Mouse (Mus musculus) stomach, embryonic 15.5 days (tissue): ENCODE measurements at regions not wholly inside any gene's neighbourhood (a gene's known extent, or its start where the extent isn't known, plus 50 kb on each side); places are given as distances from the start of the nearest gene placed in this dataset.

Experiments used
- ATAC-seq: fragments of 200-750 bp; cut with Nextera tagmentation; 2 replicates; pipeline ENCODE4 v1.8.0; 2017; ENCODE audit warnings: low read depth, moderate number of reproducible peaks, moderate TSS enrichment; ENCODE audit not compliant: insufficient read depth, low FRiP score
- H3K27ac ChIP-seq: fragments of 300-500 bp; sonication (generic); 2 replicates; pipeline ENCODE4 v1.5.1; 2015; ENCODE audit warnings: mild to moderate bottlenecking, inconsistent platforms
- H3K27me3 ChIP-seq: fragments of 300-500 bp; sonication (generic); replicated peaks from 2 replicates; pipeline ENCODE4 v1.6.1; 2015; ENCODE audit warnings: inconsistent platforms
- H3K36me3 ChIP-seq: fragments of 300-500 bp; sonication (generic); 2 replicates; pipeline ENCODE4 v1.6.1; 2015; ENCODE audit warnings: inconsistent platforms
- H3K4me1 ChIP-seq: fragments of 300-500 bp; sonication (generic); 2 replicates; pipeline ENCODE4 v1.6.1; 2015; ENCODE audit warnings: inconsistent platforms
- H3K4me2 ChIP-seq: fragments of 300-500 bp; sonication (generic); 2 replicates; pipeline ENCODE4 v1.6.1; 2015; ENCODE audit warnings: mild to moderate bottlenecking, inconsistent platforms
- H3K4me3 ChIP-seq: fragments of 300-500 bp; sonication (generic); replicated peaks from 2 replicates; pipeline ENCODE4 v1.5.1; 2015; ENCODE audit warnings: inconsistent platforms
- H3K9ac ChIP-seq: fragments of 300-500 bp; sonication (generic); 2 replicates; pipeline ENCODE4 v1.6.1; 2015; ENCODE audit warnings: inconsistent platforms
- H3K9me3 ChIP-seq: fragments of 300-500 bp; sonication (generic); 2 replicates; pipeline ENCODE4 v1.6.1; 2016; ENCODE audit warnings: inconsistent platforms
- WGBS: fragments of 180-500 bp; shearing (Covaris S2); methylation state at CpG from one replicate; pipeline ENCODE4 v1.1.7; 2015; 5-methylcytosine and 5-hydroxymethylcytosine counted together

DNA sequence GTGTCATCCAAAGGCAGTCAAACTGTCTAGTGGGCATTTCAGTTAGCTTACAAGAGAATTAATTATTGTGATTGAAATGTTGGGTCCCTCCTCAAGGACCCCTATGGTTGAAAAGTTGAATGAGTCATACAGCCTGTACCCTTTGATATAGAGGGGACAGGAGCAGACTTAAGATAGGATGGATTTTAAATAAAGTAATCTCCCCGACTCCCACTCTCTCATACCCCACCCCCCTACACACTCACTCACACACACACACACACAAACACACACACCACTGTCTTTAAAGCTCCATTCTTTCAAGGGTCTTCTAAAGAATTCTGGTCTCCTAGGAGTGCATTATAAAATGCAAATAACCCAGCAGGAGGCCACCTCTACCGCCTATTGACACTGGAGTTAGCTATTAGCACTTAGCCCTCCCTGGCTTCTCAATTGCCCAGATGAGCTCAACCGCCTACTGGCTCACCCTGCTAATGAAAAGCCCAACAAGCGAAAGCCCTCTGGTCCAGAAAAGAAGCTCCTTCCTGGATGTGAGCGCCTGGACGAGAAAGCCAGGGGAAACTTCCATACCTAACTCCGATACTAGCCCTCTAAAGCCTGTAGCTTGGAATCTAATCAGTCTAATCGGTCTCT, 236.3 kb upstream of the Rgma start:
- H3K9ac ChIP-seq, result no peak overlapping the region
- peaks cover 6% of the 10 kb centered on the region for H3K4me1 ChIP-seq
- no peaks in the 10 kb centered on the region for H3K9me3 ChIP-seq
- no peak overlapping the region for H3K4me2 ChIP-seq
- H3K36me3 ChIP-seq, result no peaks in the 10 kb centered on the region
- H3K4me3 ChIP-seq, result no peak overlapping the region
- no peak for ATAC-seq
- no peak overlapping the region for H3K27ac ChIP-seq
- 32% methylated on average over 8 of the region's 8 CpGs for WGBS
- H3K27me3 ChIP-seq, result no peaks in the 10 kb centered on the region

GRCm38 (mm10) chr7:73139901-73140300, 235.4 kb upstream of the Rgma start:
- H3K4me2 ChIP-seq, result no peak overlapping the region
- no peak for ATAC-seq
- WGBS, result 72% methylated on average over 6 of the region's 6 CpGs

DNA sequence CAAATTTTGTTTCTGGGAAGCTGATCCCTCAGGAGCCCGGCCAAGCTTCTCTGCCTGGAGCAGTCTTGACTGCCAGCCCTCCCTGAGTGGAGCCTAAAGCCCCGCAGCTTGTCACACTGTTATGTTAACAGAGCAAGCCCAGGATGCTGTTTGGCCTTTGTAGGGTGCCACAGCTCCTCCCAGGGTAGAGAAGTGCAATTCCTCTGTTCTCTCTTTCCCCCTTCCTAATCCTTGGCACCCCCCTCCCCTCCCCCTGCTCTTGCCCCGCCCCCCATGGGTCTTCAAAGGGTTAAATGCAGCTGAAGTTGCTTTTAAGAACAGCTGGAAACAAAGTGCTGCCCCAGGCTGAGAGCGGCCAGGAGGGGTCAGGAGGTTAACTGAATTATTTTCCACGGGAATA, 234.1 kb upstream of the Rgma start:
- Histone ChIP-seq H3K27ac (no peak overlapping the region), H3K36me3 (no peaks in the 10 kb centered on the region), H3K4me2 (no peak overlapping the region), H3K4me1 (peaks cover 6% of the 10 kb centered on the region), H3K4me3 (no peak overlapping the region), H3K9me3 (no peaks in the 10 kb centered on the region), H3K27me3 (no peaks in the 10 kb centered on the region), H3K9ac (no peak overlapping the region)
- 14% methylated on average over 5 of the region's 5 CpGs for WGBS
- ATAC-seq, result no peak

More at GRCm38 (mm10) chr7:73139901-73140300, 235.4 kb upstream of the Rgma start:
- Histone ChIP-seq H3K9ac (no peak overlapping the region), H3K27ac (no peak overlapping the region), H3K27me3 (no peaks in the 10 kb centered on the region), H3K4me3 (no peak overlapping the region), H3K36me3 (no peaks in the 10 kb centered on the region), H3K9me3 (no peaks in the 10 kb centered on the region), H3K4me1 (peaks cover 6% of the 10 kb centered on the region)

- Histone ChIP-seq H3K4me2 (no peak overlapping the region), H3K36me3 (no peaks in the 10 kb centered on the region), H3K4me3 (no peak overlapping the region), H3K27ac (no peak overlapping the region), H3K9ac (no peak overlapping the region), H3K4me1 (peaks cover 6% of the 10 kb centered on the region), H3K9me3 (no peaks in the 10 kb centered on the region), H3K27me3 (no peaks in the 10 kb centered on the region)
- ATAC-seq, result no peak
- 78% methylated on average over 11 of the region's 11 CpGs for WGBS
Observed at GRCm38 (mm10) chr7:73143902-73144301, 231.4 kb upstream of the Rgma start.

- 47% methylated on average over 4 of the region's 4 CpGs for WGBS
- no peaks in the 10 kb centered on the region for H3K9me3 ChIP-seq
- no peak overlapping the region for H3K4me3 ChIP-seq
- no peak overlapping the region for H3K9ac ChIP-seq
- H3K4me1 ChIP-seq, result peaks cover 6% of the 10 kb centered on the region
- H3K4me2 ChIP-seq, result no peak overlapping the region
- H3K36me3 ChIP-seq, result no peaks in the 10 kb centered on the region
- ATAC-seq, result no peak
- no peak overlapping the region for H3K27ac ChIP-seq
- H3K27me3 ChIP-seq, result no peaks in the 10 kb centered on the region
Observed at GRCm38 (mm10) chr7:73144846-73145245, 230.5 kb upstream of the Rgma start.

GRCm38 (mm10) chr7:73147251-73147650, 228.1 kb upstream of the Rgma start:
- Histone ChIP-seq H3K4me2 (no peak overlapping the region), H3K4me1 (no peaks in the 10 kb centered on the region; the same call in 1 of the 2 replicates), H3K27ac (no peak overlapping the region), H3K36me3 (no peaks in the 10 kb centered on the region), H3K4me3 (no peak overlapping the region), H3K9me3 (no peaks in the 10 kb centered on the region), H3K27me3 (no peaks in the 10 kb centered on the region), H3K9ac (no peak overlapping the region)
- ATAC-seq, result no peak

- Histone ChIP-seq H3K9ac (no peak overlapping the region), H3K27ac (no peak overlapping the region), H3K4me1 (no peaks in the 10 kb centered on the region; the same call in 1 of the 2 replicates), H3K27me3 (no peaks in the 10 kb centered on the region), H3K4me2 (no peak overlapping the region), H3K36me3 (no peaks in the 10 kb centered on the region), H3K4me3 (no peak overlapping the region), H3K9me3 (no peaks in the 10 kb centered on the region)
- no peak for ATAC-seq
- 74% methylated on average over 7 of the region's 7 CpGs for WGBS
Observed at GRCm38 (mm10) chr7:73150436-73150835, 224.9 kb upstream of the Rgma start.

GRCm38 (mm10) chr7:73151586-73152467, 223.5 kb upstream of the Rgma start:
- H3K9ac ChIP-seq, result no peak overlapping the region
- H3K4me3 ChIP-seq, result no peak overlapping the region
- H3K36me3 ChIP-seq, result no peaks in the 10 kb centered on the region
- no peaks in the 10 kb centered on the region for H3K27me3 ChIP-seq
- H3K4me1 ChIP-seq, result no peaks in the 10 kb centered on the region; the same call in 1 of the 2 replicates
- H3K27ac ChIP-seq, result no peak overlapping the region
- H3K4me2 ChIP-seq, result no peak overlapping the region
- WGBS, result 56% methylated on average over 13 of the region's 15 CpGs
- no peaks in the 10 kb centered on the region for H3K9me3 ChIP-seq
- ATAC-seq, result no peak

GRCm38 (mm10) chr7:73153668-73154067, 221.6 kb upstream of the Rgma start:
- no peak for ATAC-seq
- 90% methylated on average over 1 of the region's 1 CpGs for WGBS

DNA sequence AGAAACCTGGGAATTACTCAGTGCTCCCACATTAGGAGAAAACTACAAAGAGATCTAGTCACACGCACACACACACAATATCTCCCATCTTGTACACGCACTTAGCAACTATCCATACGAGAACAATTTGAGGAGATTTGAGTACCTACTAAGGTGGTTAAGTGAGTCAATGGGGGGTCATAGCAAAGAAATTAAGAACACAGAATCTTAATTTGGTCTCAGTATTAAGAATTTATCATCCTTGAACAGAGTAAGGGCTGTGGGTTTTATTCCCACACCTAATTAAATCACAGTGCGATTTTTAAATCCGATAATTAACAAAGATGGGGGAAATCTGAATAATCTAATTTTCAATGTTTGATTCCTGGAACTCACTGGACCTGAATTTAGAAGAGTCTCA, 216.5 kb upstream of the Rgma start:
- no peak overlapping the region for H3K9ac ChIP-seq
- no peaks in the 10 kb centered on the region for H3K4me1 ChIP-seq
- WGBS, result 93% methylated on average over 5 of the region's 5 CpGs
- ATAC-seq, result no peak
- no peak overlapping the region for H3K4me2 ChIP-seq
- H3K4me3 ChIP-seq, result no peak overlapping the region
- no peaks in the 10 kb centered on the region for H3K36me3 ChIP-seq
- no peaks in the 10 kb centered on the region for H3K9me3 ChIP-seq
- no peaks in the 10 kb centered on the region for H3K27me3 ChIP-seq
- no peak overlapping the region for H3K27ac ChIP-seq

More at GRCm38 (mm10) chr7:73153668-73154067, 221.6 kb upstream of the Rgma start:
- Histone ChIP-seq H3K36me3 (no peaks in the 10 kb centered on the region), H3K9me3 (no peaks in the 10 kb centered on the region), H3K4me1 (no peaks in the 10 kb centered on the region; the same call in 1 of the 2 replicates), H3K4me2 (no peak overlapping the region), H3K27ac (no peak overlapping the region), H3K4me3 (no peak overlapping the region), H3K9ac (no peak overlapping the region), H3K27me3 (no peaks in the 10 kb centered on the region)

DNA sequence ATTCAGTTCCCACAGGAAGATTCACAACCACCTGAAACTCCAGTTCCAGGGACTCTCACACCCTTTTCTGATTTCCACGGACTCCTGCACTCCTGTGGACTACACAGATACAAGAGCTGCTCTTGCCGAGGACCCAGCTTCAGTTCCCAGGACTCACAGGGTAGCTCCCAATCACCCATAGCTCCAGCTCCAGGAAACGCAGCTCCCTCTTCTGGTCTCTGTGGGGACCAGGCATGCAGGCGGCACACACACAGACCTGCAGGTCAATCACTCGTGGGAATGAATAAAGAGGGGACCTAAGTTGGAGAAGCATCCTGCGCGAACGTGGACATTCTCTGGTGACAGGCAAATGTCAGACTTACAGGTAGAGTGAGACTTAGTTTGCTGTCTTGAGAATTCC, 214.3 kb upstream of the Rgma start:
- WGBS, result 80% methylated on average over 8 of the region's 8 CpGs
- H3K27ac ChIP-seq, result no peak overlapping the region
- H3K9me3 ChIP-seq, result no peaks in the 10 kb centered on the region
- H3K36me3 ChIP-seq, result no peaks in the 10 kb centered on the region
- no peaks in the 10 kb centered on the region for H3K27me3 ChIP-seq
- no peak overlapping the region for H3K4me2 ChIP-seq
- no peak overlapping the region for H3K9ac ChIP-seq
- no peaks in the 10 kb centered on the region for H3K4me1 ChIP-seq
- no peak overlapping the region for H3K4me3 ChIP-seq
- ATAC-seq, result no peak

DNA sequence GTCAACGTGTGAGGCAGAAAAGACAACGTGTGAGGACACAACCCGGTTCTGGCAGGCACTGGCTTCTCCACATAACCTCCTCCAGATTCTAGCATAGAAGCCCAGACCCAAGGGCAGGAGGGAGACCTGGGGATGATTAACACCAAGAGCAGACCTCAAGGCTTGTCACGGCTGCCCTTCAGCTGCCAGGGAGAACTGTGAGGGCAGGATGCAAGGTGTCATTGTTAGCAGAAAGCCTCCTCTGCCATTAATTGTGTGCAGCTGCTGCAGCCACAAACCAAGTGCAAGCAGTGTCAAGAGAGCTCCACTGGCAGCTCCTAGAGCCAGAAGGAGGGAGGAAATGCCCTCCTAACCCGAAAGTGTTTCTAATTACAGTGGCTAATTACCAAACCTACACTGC, 211.6 kb upstream of the Rgma start:
- WGBS, result 49% methylated on average over 5 of the region's 5 CpGs
- no peak for ATAC-seq

More for the DNA sequence above, 211.6 kb upstream of the Rgma start:
- Histone ChIP-seq H3K9me3 (no peaks in the 10 kb centered on the region), H3K4me3 (no peak overlapping the region), H3K9ac (no peak overlapping the region), H3K4me2 (no peak overlapping the region), H3K27me3 (no peaks in the 10 kb centered on the region), H3K27ac (no peak overlapping the region), H3K36me3 (no peaks in the 10 kb centered on the region), H3K4me1 (no peaks in the 10 kb centered on the region)
